Mouse (Mus musculus) macrophage (primary cell): ENCODE measurements around the gene Nek6. TPM values are rescaled to one million over a fixed set of nuclear protein-coding genes. Genes with fewer than 3 reads are reported as not detected.
A peak's percentile ranks its signal among the peaks of the same experiment; 100 is the strongest.

ENCODE experiments used
- H3K27ac ChIP-seq: fragments of 350-480 bp; formaldehyde crosslinking; 2 replicates; pipeline ENCODE4 v1.9.0; 2021
- H3K36me3 ChIP-seq: fragments of 350-480 bp; formaldehyde crosslinking; 2 replicates; pipeline ENCODE4 v1.9.0; 2021; ENCODE audit errors: inconsistent target
- H3K4me3 ChIP-seq: fragments of 350-480 bp; formaldehyde crosslinking; 2 replicates; pipeline ENCODE4 v1.9.0; 2021; ENCODE audit errors: inconsistent target
- H3K79me2 ChIP-seq: fragments of 350-480 bp; formaldehyde crosslinking; 2 replicates; pipeline ENCODE4 v1.9.0; 2021; ENCODE audit errors: inconsistent target
- WGBS: methylation state at CpG from one replicate; pipeline ENCODE4 v1.1.7; 2026; ENCODE audit warnings: inconsistent platforms; ENCODE audit not compliant: missing documents; 5-methylcytosine and 5-hydroxymethylcytosine counted together
- polyA plus RNA-seq: library from polyadenylated mRNA; stranded (reverse); fragments of 250-400 nt; gene quantifications from 3 replicates; pipeline ENCODE4 v1.2.4, GENCODE M21; 2018; ENCODE audit warnings: inconsistent platforms

Nek6 gene
- polyA plus RNA-seq, 1 experiment from 2014 or later, result 25.6 TPM

DNA sequence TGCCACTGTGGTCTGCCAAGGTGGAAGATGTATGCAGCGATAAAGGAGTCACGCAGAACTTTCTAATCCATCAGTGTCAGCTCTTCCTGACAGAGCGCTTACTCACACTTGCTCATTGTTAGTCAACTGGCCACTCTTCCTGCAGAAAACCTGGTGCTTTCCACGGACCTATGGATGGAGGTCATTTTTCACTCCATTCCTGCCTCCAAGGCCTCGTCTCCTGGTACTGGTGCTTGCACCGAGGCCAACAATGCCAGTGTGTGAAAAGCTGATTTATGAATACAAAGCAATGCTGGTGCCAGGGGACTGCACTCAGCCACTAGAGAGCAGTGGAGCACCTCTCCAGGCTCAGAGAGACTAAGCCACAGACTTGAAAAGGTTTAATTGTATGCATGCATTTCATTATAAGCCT is 110.2 kb downstream of the Nek6 start:
- peaks cover 33% of the 10 kb centered on the region; the same call in 1 of the 2 replicates for H3K36me3 ChIP-seq
- H3K27ac ChIP-seq, result no peak overlapping the region
- WGBS, result 66% methylated on average over 6 of the region's 6 CpGs
- H3K4me3 ChIP-seq, result no peak overlapping the region
- peaks cover 97% of the 10 kb centered on the region for H3K79me2 ChIP-seq

DNA sequence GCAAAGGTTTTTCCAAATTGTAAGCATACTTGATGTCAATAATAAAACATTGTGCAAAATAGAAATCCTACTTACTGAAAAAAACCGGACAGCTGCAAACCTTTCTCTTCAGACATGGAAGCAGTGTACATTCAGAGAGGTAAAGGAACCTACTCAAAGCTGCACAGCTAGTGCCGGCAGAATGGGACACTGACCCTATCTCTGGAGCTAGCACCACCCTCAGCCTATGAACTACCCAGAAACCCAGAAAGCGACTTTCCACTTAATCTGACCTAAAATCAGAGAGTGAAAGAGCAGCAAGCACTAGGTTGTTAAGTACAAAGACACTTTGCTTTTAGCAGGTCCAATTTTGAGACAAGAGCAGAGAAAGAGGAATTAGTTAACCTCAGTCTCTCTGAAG is 112.0 kb downstream of the Nek6 start:
- no peak overlapping the region for H3K4me3 ChIP-seq
- no peak overlapping the region for H3K27ac ChIP-seq
- H3K79me2 ChIP-seq, result peaks cover 100% of the 10 kb centered on the region
- H3K36me3 ChIP-seq, result peaks cover 38% of the 10 kb centered on the region
- WGBS, result 98% methylated on average over 3 of the region's 3 CpGs

DNA sequence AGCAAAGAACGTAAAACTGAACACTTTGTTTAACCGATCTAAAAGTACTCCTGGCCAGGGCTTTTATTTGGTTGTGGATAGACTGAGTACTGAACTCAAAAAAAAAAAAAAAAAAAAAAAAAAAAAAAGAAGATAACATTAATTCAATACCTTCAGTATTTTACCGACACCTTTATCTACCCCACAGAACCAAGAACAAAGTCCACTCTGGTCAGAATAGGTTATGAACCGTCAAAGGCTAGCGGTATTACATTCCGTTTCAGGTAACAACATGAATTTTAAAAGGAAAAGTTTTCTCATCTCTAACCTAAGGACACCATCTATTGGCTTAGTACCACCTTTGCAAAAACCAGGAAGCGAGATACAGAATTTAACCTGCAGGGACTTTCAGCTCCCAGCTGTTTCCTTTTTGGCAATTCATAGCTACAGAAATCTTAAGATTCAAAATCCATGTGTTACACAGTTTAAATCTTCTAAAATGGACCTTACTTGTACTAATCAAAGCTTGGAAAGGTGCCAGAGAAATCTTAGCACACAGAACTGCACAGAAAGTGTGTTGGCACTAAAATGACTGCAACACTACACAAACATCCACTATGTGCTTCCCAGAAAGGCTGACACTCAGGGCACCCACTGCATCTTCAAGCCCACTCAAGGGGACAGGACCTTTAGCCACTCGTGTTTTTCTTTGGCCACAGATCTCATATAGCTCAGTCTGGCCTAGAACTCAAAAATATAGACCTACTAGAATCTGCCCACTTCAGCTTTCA is 112.6 kb downstream of the Nek6 start:
- Histone ChIP-seq H3K4me3 (no peak overlapping the region), H3K27ac (no peak overlapping the region), H3K79me2 (peaks cover 99% of the 10 kb centered on the region), H3K36me3 (peaks cover 39% of the 10 kb centered on the region)
- 98% methylated on average over 8 of the region's 8 CpGs for WGBS

DNA sequence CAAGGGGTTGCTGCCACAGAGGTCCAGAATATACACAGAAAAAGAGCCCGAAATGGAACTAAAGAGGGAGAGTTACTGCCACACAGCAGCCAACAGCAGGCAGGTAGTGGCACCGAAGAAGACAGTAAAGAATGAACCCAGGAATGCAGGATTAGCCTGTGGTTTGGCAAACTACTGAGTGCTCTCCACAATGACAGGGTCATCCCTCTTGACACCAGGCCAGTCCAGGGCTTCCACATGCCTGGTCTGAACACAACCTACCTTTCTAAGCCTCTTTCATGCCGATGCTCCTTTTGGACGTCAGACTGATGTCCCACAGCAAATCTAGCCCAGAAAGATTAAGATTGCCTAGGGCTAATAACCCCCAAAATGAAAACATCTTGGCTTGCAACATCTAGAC is 117.4 kb downstream of the Nek6 start:
- peaks cover 78% of the 10 kb centered on the region for H3K36me3 ChIP-seq
- no peak overlapping the region for H3K4me3 ChIP-seq
- WGBS, result 89% methylated on average over 4 of the region's 4 CpGs
- H3K27ac ChIP-seq, result no peak overlapping the region
- H3K79me2 ChIP-seq, result peaks cover 88% of the 10 kb centered on the region

DNA sequence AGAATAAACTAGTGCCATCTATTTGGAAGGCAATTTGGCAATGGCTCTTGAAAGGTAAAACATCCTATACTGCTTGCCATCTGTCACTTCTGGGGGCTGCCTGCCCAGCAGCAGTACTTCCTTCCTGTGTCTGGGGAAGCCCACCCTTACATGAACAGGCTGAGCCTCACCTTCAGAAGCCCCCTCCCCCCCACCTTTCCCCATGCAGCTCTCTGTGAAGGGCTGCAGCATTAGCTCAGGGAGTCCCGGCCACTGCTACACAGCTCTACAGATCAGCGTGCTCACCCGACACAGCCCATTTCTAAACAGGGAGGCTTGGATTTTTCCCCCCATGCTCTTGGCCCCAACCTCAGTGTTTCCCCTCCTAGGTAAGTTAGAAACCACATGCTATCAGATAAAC is 118.0 kb downstream of the Nek6 start:
- 90% methylated on average over 3 of the region's 3 CpGs for WGBS
- H3K27ac ChIP-seq, result no peak overlapping the region
- H3K79me2 ChIP-seq, result peaks cover 87% of the 10 kb centered on the region
- no peak overlapping the region for H3K4me3 ChIP-seq
- peaks cover 84% of the 10 kb centered on the region for H3K36me3 ChIP-seq

DNA sequence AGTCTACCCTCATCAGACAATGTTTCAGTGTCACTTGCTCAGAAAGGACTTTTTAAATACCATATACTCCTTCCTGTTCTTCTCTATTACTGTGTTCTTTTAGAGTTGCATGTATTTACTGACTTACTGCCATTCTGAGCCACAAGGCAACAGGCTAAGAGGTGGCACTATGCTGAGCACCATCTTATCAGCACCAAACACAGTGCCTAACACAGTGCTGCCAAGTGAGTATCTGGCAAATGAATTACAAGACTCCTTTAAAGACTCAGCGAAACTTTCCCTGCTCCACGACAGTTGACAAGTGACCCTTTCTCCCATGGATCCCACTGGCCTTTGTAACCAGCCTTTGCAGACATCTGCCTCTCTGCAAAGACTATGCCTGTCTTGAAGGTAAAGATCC is 119.1 kb downstream of the Nek6 start:
- no peak overlapping the region for H3K27ac ChIP-seq
- H3K36me3 ChIP-seq, result peaks cover 91% of the 10 kb centered on the region
- peaks cover 87% of the 10 kb centered on the region for H3K79me2 ChIP-seq
- WGBS, result 86% methylated on average over 2 of the region's 2 CpGs
- no peak overlapping the region for H3K4me3 ChIP-seq

DNA sequence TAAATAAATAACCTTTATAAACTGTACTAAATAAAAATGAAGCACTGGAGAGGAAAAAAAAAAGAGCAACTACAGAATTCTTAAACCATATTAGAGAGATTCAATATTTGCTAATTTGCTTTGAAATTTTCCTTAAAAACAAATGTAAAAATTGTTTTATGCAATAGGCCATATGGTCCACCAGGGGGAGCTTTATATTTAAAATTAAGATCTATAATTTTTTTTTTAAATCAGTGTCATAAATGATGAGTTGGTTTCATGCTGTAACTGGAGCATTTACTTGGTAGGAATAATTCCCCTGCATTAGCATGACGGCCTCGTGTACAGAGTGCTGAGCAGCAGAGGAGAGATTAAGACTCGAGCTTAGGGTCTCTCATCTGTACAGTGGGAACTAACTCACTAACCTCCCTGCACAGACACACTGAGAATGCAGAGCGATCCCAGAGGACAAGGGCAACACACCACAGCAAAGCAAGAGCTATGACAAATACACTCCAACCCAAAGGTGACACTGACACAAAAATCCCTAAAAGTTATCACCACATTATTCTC is 126.3 kb downstream of the Nek6 start:
- no peak overlapping the region for H3K4me3 ChIP-seq
- peaks cover 69% of the 10 kb centered on the region for H3K79me2 ChIP-seq
- H3K36me3 ChIP-seq, result peaks cover 71% of the 10 kb centered on the region
- H3K27ac ChIP-seq, result no peak overlapping the region
- WGBS, result 90% methylated on average over 4 of the region's 4 CpGs

DNA sequence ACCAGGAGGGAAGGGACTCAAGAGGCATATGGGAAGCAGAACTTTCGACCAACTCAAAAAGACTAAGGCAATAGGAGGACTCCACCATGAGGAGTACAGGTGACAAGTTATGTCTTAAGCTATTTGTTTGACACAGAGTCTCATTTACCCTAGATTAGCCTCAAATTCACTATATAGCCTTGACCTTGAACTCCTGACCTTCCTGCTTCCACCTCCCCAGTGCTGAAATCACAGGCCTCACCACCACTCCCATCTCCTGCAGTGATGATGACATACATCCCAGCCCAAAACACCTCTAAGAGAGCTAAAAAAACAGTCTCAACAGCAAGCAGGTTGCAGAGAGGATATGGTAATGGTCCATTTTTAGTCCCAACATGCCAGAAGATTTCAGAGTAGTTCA is 130.3 kb downstream of the Nek6 start:
- Histone ChIP-seq H3K79me2 (peaks cover 38% of the 10 kb centered on the region), H3K27ac (no peak overlapping the region), H3K36me3 (peaks cover 44% of the 10 kb centered on the region), H3K4me3 (no peak overlapping the region)
- WGBS, result 83% methylated on average over 1 of the region's 1 CpGs

DNA sequence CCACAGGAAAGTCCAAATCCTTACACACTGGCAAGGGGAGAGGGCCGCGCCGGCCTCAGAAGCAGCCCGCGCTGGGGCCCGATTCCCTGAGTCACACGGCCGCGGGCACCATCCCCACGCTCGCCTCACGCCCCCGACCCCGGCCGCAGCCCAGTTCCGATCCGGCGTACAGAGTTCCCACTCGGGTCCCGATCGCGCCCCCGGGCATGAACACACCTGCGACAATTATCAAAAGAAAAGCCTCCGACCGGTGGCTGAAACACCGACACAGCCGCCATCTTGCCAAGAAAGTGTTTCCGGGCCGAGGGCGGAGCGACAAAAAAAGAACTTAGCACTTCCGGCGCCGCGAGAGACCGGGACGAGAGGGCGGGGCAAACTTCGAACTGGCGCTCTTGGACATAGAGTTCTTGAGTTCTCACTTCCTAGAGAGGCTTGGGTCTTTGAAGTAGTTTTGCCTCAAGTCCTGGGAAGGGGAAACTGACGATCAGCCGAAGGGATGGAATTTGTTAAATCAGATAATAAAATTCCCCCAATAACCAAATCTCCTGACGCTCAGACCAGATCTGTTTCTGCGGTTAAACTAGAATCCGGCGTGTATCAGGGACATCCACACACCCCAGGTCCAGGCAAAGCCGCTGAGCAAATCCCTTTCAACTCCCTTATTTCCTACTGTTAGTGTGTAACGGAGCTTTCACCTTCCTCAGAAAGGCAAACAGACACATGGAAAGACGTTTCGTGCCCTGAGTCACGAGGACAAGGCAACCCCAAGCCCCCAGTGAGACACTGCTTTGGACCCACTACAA is 132.4 kb downstream of the Nek6 start, which contains the start of gene Psmb7:
Psmb7 (minus strand) TSS at position 463 of the 803 bp plus-strand sequence.
- Histone ChIP-seq H3K4me3 (peak within 1 kb of the TSS; percentile 97), H3K79me2 (peaks cover 31% of the 10 kb centered on the region), H3K27ac (peak within 1 kb of the TSS; percentile 24), H3K36me3 (peaks cover 30% of the 10 kb centered on the region)
- WGBS, result 5% methylated on average over 52 of the region's 52 CpGs

Other genes starting within 250 kb of the Nek6 start
- 48.7 to 84.5 TPM (median 57.9 TPM) in 3 replicates for gene Dennd1a, start 224.3 kb upstream of the Nek6 start, polyA plus RNA-seq
- 0.04 to 0.63 TPM (median 0.17 TPM) in 3 replicates for gene Lhx2, start 172.4 kb upstream of the Nek6 start, polyA plus RNA-seq
- 99.6 to 165 TPM (median 113 TPM) in 3 replicates for gene Psmb7, start 132.4 kb downstream of the Nek6 start, polyA plus RNA-seq
- gene Nr5a1, start 202.9 kb downstream of the Nek6 start, polyA plus RNA-seq, result not detected in 3 replicates